Mouse (Mus musculus): ENCODE results near the gene Gm15107. TPM values are rescaled to one million over a fixed set of nuclear protein-coding genes. Genes with fewer than 3 reads are reported as not detected.

Gene Gm15107
- total RNA-seq (2023): not detected

DNA sequence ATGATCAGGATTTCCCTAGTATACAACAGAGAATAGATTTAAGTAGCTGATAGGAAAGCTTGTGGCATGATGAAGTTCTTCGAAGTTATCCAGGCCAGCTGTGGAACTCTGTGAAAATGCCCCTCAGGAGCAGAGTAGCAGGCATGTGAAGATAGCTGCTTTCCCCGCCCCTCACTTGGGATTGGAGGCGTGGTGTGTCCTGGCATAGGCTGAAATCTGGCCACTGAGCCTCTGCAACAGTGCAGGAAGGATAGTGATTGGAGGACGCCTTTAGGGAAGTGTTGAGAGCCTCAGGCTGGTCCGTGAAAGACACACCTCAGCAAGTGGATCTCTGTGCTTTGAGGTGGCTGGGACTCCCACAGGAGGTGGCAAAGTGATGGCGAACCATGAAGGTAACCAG lies at the start of gene Gm15107:
Gene Gm15107, plus strand, starts transcription at position 301 of the 400 bp plus-strand sequence.

Other genes starting within 250 kb of the Gm15107 start
- not detected for gene Gm15080, start 187.7 kb upstream of the Gm15107 start, total RNA-seq (2023)

All from B cell, adult 67 days (primary cell).